Comparison of ENCODE assay signal across 8 mouse cellular contexts in genomic region chr13:98356176-98356972, GRCm38 (mm10). TPM values are rescaled to one million over a fixed set of nuclear protein-coding genes. Genes with fewer than 3 reads are reported as not detected.
A peak's percentile ranks its signal among the peaks of the same experiment; 100 is the strongest.
DNase-seq lines count a peak whose midpoint lies in the region; ATAC-seq and TF ChIP-seq lines count a peak whose summit lies in the region.
"Had no signal": no experiment of that assay in that cellular context is flagged by ENCODE, and none has a peak within 500 bp of the region (broad histone marks: within the 10 kb centered on the region; RNA-seq: fewer than 3 reads in every experiment).

No protein-coding gene starts in this region.

- H3K27me3 ChIP-seq in E14TG2a.4 (ENCODE audit: insufficient read depth, low read length): peaks cover 87% of the 10 kb centered on the region
- peaks cover 74% of the 10 kb centered on the region for H3K27me3 ChIP-seq in ES-Bruce4 (ENCODE audit: control insufficient read depth, insufficient read depth, low read length, poor library complexity, severe bottlenecking)
- H3K27me3 ChIP-seq in forebrain, postnatal 0 days (ENCODE audit: insufficient read depth, low read length): peaks cover 69% of the 10 kb centered on the region
- H3K27me3 ChIP-seq in limb, embryonic 15.5 days: peaks cover 92% of the 10 kb centered on the region

- H3K27ac ChIP-seq in ES-Bruce4 (ENCODE audit: insufficient read depth, low read length): no peak overlapping the region
- H3K27ac ChIP-seq in forebrain, postnatal 0 days (ENCODE audit: low read depth, low read length): no peak overlapping the region
- no peak overlapping the region for H3K27ac ChIP-seq in limb, embryonic 15.5 days

- WGBS in forebrain, postnatal 0 days: 6% methylated on average over 9 of the region's 9 CpGs
- 10% methylated on average over 9 of the region's 9 CpGs for WGBS in limb, embryonic 15.5 days

- TF ChIP-seq CTCF in E14TG2a.4 (conservative IDR thresholded peaks at IDR 0.05; ENCODE audit: low read length): no peak
- no peak for TF ChIP-seq CTCF in ES-Bruce4 (IDR thresholded peaks at IDR 0.05; ENCODE audit: low read depth, low read length)
- no peak for TF ChIP-seq CTCF in forebrain, postnatal 0 days (IDR thresholded peaks at IDR 0.05; ENCODE audit: low read depth)

- H3K4me3 ChIP-seq in E14TG2a.4 (replicated peaks; ENCODE audit: low read length) (peak overlapping the region; percentile 77), ES-Bruce4 (ENCODE audit: low read depth, low read length) (peak overlapping the region; percentile 54)
- peak overlapping the region; percentile 34; the same call in 1 of the 2 replicates for H3K4me3 ChIP-seq in forebrain, postnatal 0 days (ENCODE audit: low read depth, low read length)
- peak overlapping the region; percentile 50 for H3K4me3 ChIP-seq in limb, embryonic 15.5 days

- H3K4me1 ChIP-seq in E14TG2a.4 (replicated peaks; ENCODE audit: low read depth, low read length) (peaks cover 39% of the 10 kb centered on the region), ES-Bruce4 (ENCODE audit: control insufficient read depth, insufficient read depth, low read length) (no peaks in the 10 kb centered on the region)
- H3K4me1 ChIP-seq in forebrain, postnatal 0 days (ENCODE audit: insufficient read depth): 0 out of 2 replicates have a peak, but pooled peaks cover 4% of the 10 kb centered on the region
- H3K4me1 ChIP-seq in limb, embryonic 15.5 days: peaks cover 27% of the 10 kb centered on the region

- peak overlapping the region; percentile 87; the same call in 1 of the 2 replicates for H3K9ac ChIP-seq in ES-Bruce4 (ENCODE audit: low read depth, poor library complexity, severe bottlenecking)
- H3K9ac ChIP-seq in forebrain, postnatal 0 days: no peak overlapping the region
- no peak overlapping the region for H3K9ac ChIP-seq in limb, embryonic 15.5 days

- H3K36me3 ChIP-seq in E14TG2a.4 (ENCODE audit: insufficient read depth, low read length) (no peaks in the 10 kb centered on the region), ES-Bruce4 (ENCODE audit: control insufficient read depth, insufficient read depth, low read length, poor library complexity, severe bottlenecking) (no peaks in the 10 kb centered on the region)
- H3K36me3 ChIP-seq in forebrain, postnatal 0 days (ENCODE audit: insufficient read depth): no peaks in the 10 kb centered on the region
- H3K36me3 ChIP-seq in limb, embryonic 15.5 days: no peaks in the 10 kb centered on the region

- H3K4me2 ChIP-seq in forebrain, postnatal 0 days (ENCODE audit: low read depth): no peak overlapping the region
- H3K4me2 ChIP-seq in limb, embryonic 15.5 days: peak overlapping the region; percentile 91

- H3K9me3 ChIP-seq in E14TG2a.4 (ENCODE audit: low read length): no peaks in the 10 kb centered on the region
- H3K9me3 ChIP-seq in ES-Bruce4 (replicated peaks; ENCODE audit: control insufficient read depth, insufficient read depth, low read length, poor library complexity, severe bottlenecking): no peaks in the 10 kb centered on the region
- H3K9me3 ChIP-seq in forebrain, postnatal 0 days (ENCODE audit: low read length): no peaks in the 10 kb centered on the region
- no peaks in the 10 kb centered on the region for H3K9me3 ChIP-seq in limb, embryonic 15.5 days

- intact Hi-C loops in gastrocnemius, postnatal 36 days (cut with DNase I): loop anchor here (5.0 kb wide), 1 partner anchor 141 kb away; no protein-coding TSS in a partner anchor

- no peak for ATAC-seq in forebrain, postnatal 0 days
- ATAC-seq in limb, embryonic 15.5 days (ENCODE audit: insufficient number of reproducible peaks, low FRiP score, low TSS enrichment, low read depth): no peak

- no peak for TF ChIP-seq POLR2A in ES-Bruce4 (IDR thresholded peaks at IDR 0.05; ENCODE audit: insufficient read depth, low read length)

- TF ChIP-seq EP300 in ES-Bruce4 (IDR thresholded peaks at IDR 0.05; ENCODE audit: insufficient read depth, low read depth, low read length): no peak

- DNase-seq in forebrain, postnatal 0 days: peak; percentile 61
- DNase-seq in cerebellum, postnatal 36 days: no peak
- no peak for DNase-seq in cerebellum, postnatal 4 days (ENCODE audit: low spot score in 2 of 2)
- no peak for DNase-seq in gastrocnemius, postnatal 36 days
- DNase-seq: cerebellum, adult 11 months had no signal

RNA-seq across cellular contexts. Expression of gene Foxd1, which starts 2.3 kb away (rescaled TPM):
- not detected in 2 replicates for polyA plus RNA-seq in ES-Bruce4 (2011; ENCODE audit: insufficient read depth, insufficient read length, low read depth, missing spikeins)
- total RNA-seq in forebrain, postnatal 0 days (2014; rRNA removed): 2.0 and 2.2 TPM in 2 replicates
- polyA plus RNA-seq in forebrain, postnatal 0 days (2015; fragmentation: Nextera tagmentation; extraction: Ambion mirVana): 0.62 and 0.86 TPM in 2 replicates
- polyA plus RNA-seq in limb, embryonic 15.5 days (2015; fragmentation: Nextera tagmentation; extraction: Ambion mirVana): 0.29 TPM in 2 replicates
- under 1 TPM in 1 of 2 experiments, not detected in 1; 0.17 TPM for total RNA-seq in gastrocnemius, postnatal 36 days (2021)

RNA-seq across cellular contexts. Expression of gene Btf3, which starts 39.6 kb away (rescaled TPM):
- polyA plus RNA-seq in ES-Bruce4 (2011; ENCODE audit: insufficient read depth, insufficient read length, low read depth, missing spikeins): 1,083 and 1,169 TPM in 2 replicates
- total RNA-seq in forebrain, postnatal 0 days (2014; rRNA removed): 435 and 523 TPM in 2 replicates
- polyA plus RNA-seq in forebrain, postnatal 0 days (2015; fragmentation: Nextera tagmentation; extraction: Ambion mirVana): 562 and 667 TPM in 2 replicates
- polyA plus RNA-seq in limb, embryonic 15.5 days (2015; fragmentation: Nextera tagmentation; extraction: Ambion mirVana): 590 and 660 TPM in 2 replicates
- total RNA-seq in gastrocnemius, postnatal 36 days (2021): 100 to 1,000 TPM; 186 to 222 TPM
